Mouse (Mus musculus) myocyte (in vitro differentiated cells): ENCODE data around the gene Bmpr1a. TPM values are rescaled to one million over a fixed set of nuclear protein-coding genes. Genes with fewer than 3 reads are reported as not detected.

ENCODE experiments used
- H3K27me3 ChIP-seq: one replicate; pipeline ENCODE4 v1.6.1; 2011; ENCODE audit not compliant: control insufficient read depth, insufficient read depth, insufficient read length
- H3K36me3 ChIP-seq: one replicate; pipeline ENCODE4 v1.6.1; 2011; ENCODE audit not compliant: control insufficient read depth, insufficient read depth
- H3K4me2 ChIP-seq: one replicate; pipeline ENCODE4 v1.6.1; 2011; ENCODE audit warnings: low read depth, control low read depth
- H3K4me3 ChIP-seq: one replicate; pipeline ENCODE4 v1.5.1; 2011; ENCODE audit warnings: mild to moderate bottlenecking, control low read depth, moderate library complexity
- H3K79me2 ChIP-seq: one replicate; pipeline ENCODE4 v1.6.1; 2011; ENCODE audit not compliant: control insufficient read depth, insufficient read depth
- H3ac ChIP-seq: one replicate; pipeline ENCODE4 v1.6.1; 2011; ENCODE audit not compliant: control insufficient read depth, insufficient read length
- CEBPB ChIP-seq: IDR thresholded peaks from 2 replicates; pipeline ENCODE4 v1.6.1; 2011; ENCODE audit warnings: mild to moderate bottlenecking, moderate library complexity; ENCODE audit not compliant: poor library complexity, insufficient read depth, severe bottlenecking
- E2F4 ChIP-seq: IDR thresholded peaks from one replicate; pipeline ENCODE4 v1.6.1; 2011; ENCODE audit warnings: mild to moderate bottlenecking, control low read depth, moderate library complexity; ENCODE audit not compliant: insufficient read depth
- MAX ChIP-seq: IDR thresholded peaks from one replicate; pipeline ENCODE4 v1.6.1; 2011; ENCODE audit warnings: low read depth, mild to moderate bottlenecking, control low read depth
- MYOD1 ChIP-seq, 3 experiments: IDR thresholded peaks; one replicate each; pipeline ENCODE4 v1.6.1; 2011; ENCODE audit warnings: control low read depth in 2 of 3, low read depth in 2 of 3, mild to moderate bottlenecking in 2 of 3, moderate library complexity in 1 of 3; ENCODE audit not compliant: insufficient read length in 2 of 3, control insufficient read depth in 1 of 3
- MYOG ChIP-seq, 3 experiments: IDR thresholded peaks; one replicate each; pipeline ENCODE4 v1.6.1; 2011; ENCODE audit warnings: control low read depth in 2 of 3, low read depth in 2 of 3, mild to moderate bottlenecking in 2 of 3; ENCODE audit not compliant: insufficient read length in 2 of 3, control insufficient read depth in 1 of 3, insufficient read depth in 1 of 3
- POLR2A ChIP-seq: IDR thresholded peaks from one replicate; pipeline ENCODE4 v1.6.1; 2011; ENCODE audit warnings: low read depth, mild to moderate bottlenecking, control low read depth, moderate library complexity; ENCODE audit not compliant: insufficient read length
- POLR2AphosphoS2 ChIP-seq: IDR thresholded peaks from one replicate; pipeline ENCODE4 v1.6.1; 2011; ENCODE audit warnings: low read depth, control low read depth; ENCODE audit not compliant: insufficient read length
- REST ChIP-seq: IDR thresholded peaks from one replicate; pipeline ENCODE4 v1.6.1; 2011; ENCODE audit warnings: mild to moderate bottlenecking, control low read depth, moderate library complexity; ENCODE audit not compliant: insufficient read depth, insufficient read length
- SRF ChIP-seq: IDR thresholded peaks from one replicate; pipeline ENCODE4 v1.6.1; 2011; ENCODE audit warnings: low read depth; ENCODE audit not compliant: control insufficient read depth, insufficient read length
- TCF12 ChIP-seq: IDR thresholded peaks from one replicate; pipeline ENCODE4 v1.6.1; 2011; ENCODE audit warnings: mild to moderate bottlenecking, control low read depth; ENCODE audit not compliant: poor library complexity, insufficient read depth, severe bottlenecking
- TCF3 ChIP-seq: IDR thresholded peaks from one replicate; pipeline ENCODE4 v1.6.1; 2011; ENCODE audit warnings: low read depth, control low read depth; ENCODE audit not compliant: insufficient read length
- USF1 ChIP-seq: IDR thresholded peaks from one replicate; pipeline ENCODE4 v1.6.1; 2011; ENCODE audit warnings: low read depth, mild to moderate bottlenecking, control low read depth, moderate library complexity
- polyA plus RNA-seq: library from polyadenylated mRNA; unstranded; fragments of >200 nt; fragmentation: generic; extraction: Trizol; gene quantifications from one replicate; pipeline ENCODE4 v1.2.1, GENCODE M21; 2012; ENCODE audit warnings: missing spikeins

Gene Bmpr1a
- polyA plus RNA-seq, 1 experiment, result 10.5 TPM

DNA sequence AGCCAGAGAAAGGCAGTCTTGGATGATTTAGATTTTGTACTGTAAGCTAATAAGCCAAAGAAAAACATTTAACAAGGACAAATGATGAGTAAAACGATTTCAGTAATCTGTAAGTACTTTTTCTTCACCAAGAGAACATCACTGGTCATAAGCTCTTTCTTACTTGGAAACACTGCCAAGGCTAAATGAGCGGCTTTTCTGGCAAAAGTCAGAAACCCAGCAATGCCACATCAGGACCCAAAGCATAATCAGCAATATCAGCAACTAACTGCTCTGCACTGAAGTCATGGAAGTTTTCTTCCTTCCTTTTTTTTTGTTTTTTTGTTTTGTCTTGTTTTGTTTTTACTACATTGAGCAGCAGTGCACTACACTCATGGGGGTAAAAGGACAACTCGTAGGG, 5.8 kb downstream of the Bmpr1a start:
- H3K4me2 ChIP-seq, result no peak overlapping the region
- H3ac ChIP-seq, result no peak overlapping the region
- TF ChIP-seq MAX (no peak), SRF (no peak), POLR2A (no peak), CEBPB (no peak), MYOG (IDR thresholded peaks at IDR 0.05; ENCODE audit: control insufficient read depth in 1 of 3, insufficient read depth in 1 of 3, insufficient read length in 2 of 3, low read depth in 2 of 3) (no peak), TCF3 (no peak), MYOD1 (IDR thresholded peaks at IDR 0.05; ENCODE audit: control insufficient read depth in 1 of 3, insufficient read length in 2 of 3, low read depth in 2 of 3) (no peak), E2F4 (no peak), USF1 (no peak), TCF12 (no peak), POLR2AphosphoS2 (no peak), REST (no peak)
- no peak overlapping the region for H3K4me3 ChIP-seq
- H3K27me3 ChIP-seq, result no peaks in the 10 kb centered on the region
- H3K36me3 ChIP-seq, result no peaks in the 10 kb centered on the region
- H3K79me2 ChIP-seq, result peaks cover 95% of the 10 kb centered on the region

- Histone ChIP-seq H3K4me2 (no peak overlapping the region), H3ac (no peak overlapping the region), H3K27me3 (no peaks in the 10 kb centered on the region), H3K36me3 (no peaks in the 10 kb centered on the region), H3K4me3 (no peak overlapping the region), H3K79me2 (peaks cover 100% of the 10 kb centered on the region)
- TF ChIP-seq USF1 (no peak), CEBPB (peak; percentile 57; the same call in 1 of the 2 replicates)
Observed at GRCm38 (mm10) chr14:34493682-34494081, 9.5 kb downstream of the Bmpr1a start.

DNA sequence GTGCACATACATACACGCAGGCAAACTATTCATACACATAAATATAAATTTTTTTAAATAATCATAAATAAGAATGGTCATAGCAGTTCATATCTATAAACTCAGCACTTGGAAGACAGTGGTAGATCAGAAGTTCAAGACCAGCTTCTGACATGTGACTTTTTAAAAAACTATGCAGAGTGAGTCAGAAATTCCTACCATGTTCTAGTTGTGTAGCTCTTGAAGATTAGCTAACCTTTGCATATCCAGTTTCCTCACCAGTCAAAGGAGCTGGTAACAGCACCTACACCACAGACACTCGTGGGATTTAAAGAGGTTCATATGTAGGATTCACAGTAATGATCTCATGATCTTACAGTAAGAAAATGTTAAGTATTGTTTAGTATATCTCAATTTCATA, 10.5 kb downstream of the Bmpr1a start:
- Histone ChIP-seq H3K36me3 (no peaks in the 10 kb centered on the region), H3K79me2 (peaks cover 100% of the 10 kb centered on the region), H3K4me3 (no peak overlapping the region), H3ac (no peak overlapping the region), H3K4me2 (no peak overlapping the region), H3K27me3 (no peaks in the 10 kb centered on the region)
- TF ChIP-seq POLR2AphosphoS2 (no peak), SRF (no peak), TCF3 (no peak), CEBPB (no peak), MAX (no peak), MYOG (IDR thresholded peaks at IDR 0.05; ENCODE audit: control insufficient read depth in 1 of 3, insufficient read depth in 1 of 3, insufficient read length in 2 of 3, low read depth in 2 of 3) (no peak), TCF12 (no peak), MYOD1 (IDR thresholded peaks at IDR 0.05; ENCODE audit: control insufficient read depth in 1 of 3, insufficient read length in 2 of 3, low read depth in 2 of 3) (no peak), USF1 (no peak), POLR2A (no peak), E2F4 (no peak), REST (no peak)

DNA sequence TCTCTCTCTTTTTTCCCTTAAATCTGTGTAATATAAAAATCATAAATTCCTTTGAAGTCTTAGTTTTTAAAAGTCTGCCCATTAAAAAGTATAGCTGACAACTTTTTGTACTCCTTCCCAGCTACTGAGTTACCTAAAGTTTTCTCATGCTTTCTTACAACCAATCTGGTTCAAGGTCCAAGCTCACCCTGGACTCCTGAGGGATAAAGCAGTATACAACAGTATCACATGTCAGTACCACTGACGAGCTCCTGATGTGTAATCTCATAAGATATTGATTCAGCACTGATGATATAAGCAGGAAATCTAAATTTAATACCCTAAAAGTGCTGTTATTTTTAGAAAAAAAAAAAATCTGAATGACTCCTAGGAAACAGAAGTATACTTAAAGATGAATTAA, 12.2 kb downstream of the Bmpr1a start:
- H3K4me2 ChIP-seq, result no peak overlapping the region
- H3K4me3 ChIP-seq, result no peak overlapping the region
- no peak overlapping the region for H3ac ChIP-seq
- H3K79me2 ChIP-seq, result peaks cover 100% of the 10 kb centered on the region
- no peaks in the 10 kb centered on the region for H3K36me3 ChIP-seq
- H3K27me3 ChIP-seq, result no peaks in the 10 kb centered on the region
- TF ChIP-seq TCF3 (no peak), USF1 (no peak), POLR2A (no peak), E2F4 (no peak)

DNA sequence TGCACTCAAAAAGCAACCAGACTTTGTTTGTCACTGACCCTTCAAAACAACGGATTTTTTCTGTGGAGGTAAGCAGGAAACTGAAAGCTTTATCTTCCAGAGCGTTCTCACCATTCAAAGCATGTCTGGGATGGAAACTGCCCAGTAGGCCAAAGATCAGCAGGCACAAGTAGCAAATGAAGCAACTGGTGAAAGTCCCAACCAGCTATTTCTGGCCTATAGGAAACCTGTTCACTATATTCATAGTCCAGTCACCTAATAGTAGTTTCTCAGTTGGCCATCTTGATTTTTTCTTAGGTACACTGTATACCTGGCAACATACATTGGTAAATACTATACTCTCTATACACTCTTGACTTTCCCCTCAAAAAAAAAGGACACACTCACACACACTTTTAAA, 13.2 kb downstream of the Bmpr1a start:
- no peaks in the 10 kb centered on the region for H3K27me3 ChIP-seq
- no peak for TF ChIP-seq E2F4
- TF ChIP-seq POLR2A, result no peak
- TF ChIP-seq MYOD1 (IDR thresholded peaks at IDR 0.05; ENCODE audit: control insufficient read depth in 1 of 3, insufficient read length in 2 of 3, low read depth in 2 of 3), result no peak
- TF ChIP-seq POLR2AphosphoS2, result no peak
- no peak overlapping the region for H3K4me2 ChIP-seq
- H3K79me2 ChIP-seq, result peaks cover 98% of the 10 kb centered on the region
- no peak overlapping the region for H3ac ChIP-seq
- no peaks in the 10 kb centered on the region for H3K36me3 ChIP-seq
- no peak overlapping the region for H3K4me3 ChIP-seq

- Histone ChIP-seq H3ac (no peak overlapping the region), H3K4me3 (no peak overlapping the region), H3K36me3 (no peaks in the 10 kb centered on the region), H3K79me2 (peaks cover 98% of the 10 kb centered on the region), H3K4me2 (no peak overlapping the region), H3K27me3 (no peaks in the 10 kb centered on the region)
- TF ChIP-seq MYOG (IDR thresholded peaks at IDR 0.05; ENCODE audit: control insufficient read depth in 1 of 3, insufficient read depth in 1 of 3, insufficient read length in 2 of 3, low read depth in 2 of 3) (no peak), TCF12 (no peak), POLR2AphosphoS2 (no peak), E2F4 (no peak), REST (no peak), SRF (no peak), USF1 (no peak), POLR2A (no peak), CEBPB (no peak), TCF3 (no peak), MAX (no peak), MYOD1 (IDR thresholded peaks at IDR 0.05; ENCODE audit: control insufficient read depth in 1 of 3, insufficient read length in 2 of 3, low read depth in 2 of 3) (no peak)
Observed at GRCm38 (mm10) chr14:34486169-34486568, 17.0 kb downstream of the Bmpr1a start.
